Mouse (Mus musculus) frontal cortex, postnatal 36 days (tissue): ENCODE data around the gene Hacd4.
A peak's percentile ranks its signal among the peaks of the same experiment; 100 is the strongest.
"Not testable (repeated sequence)": the region's sequence is repeated elsewhere in the genome, so short reads cannot be mapped to it uniquely, and the experiment has no call there.

ENCODE experiments used
- DNase-seq, 2 experiments: peaks; one replicate each; pipeline ENCODE4 v3.0.0; 2022; ENCODE audit warnings: low spot score in 2 of 2

Gene Hacd4

DNA sequence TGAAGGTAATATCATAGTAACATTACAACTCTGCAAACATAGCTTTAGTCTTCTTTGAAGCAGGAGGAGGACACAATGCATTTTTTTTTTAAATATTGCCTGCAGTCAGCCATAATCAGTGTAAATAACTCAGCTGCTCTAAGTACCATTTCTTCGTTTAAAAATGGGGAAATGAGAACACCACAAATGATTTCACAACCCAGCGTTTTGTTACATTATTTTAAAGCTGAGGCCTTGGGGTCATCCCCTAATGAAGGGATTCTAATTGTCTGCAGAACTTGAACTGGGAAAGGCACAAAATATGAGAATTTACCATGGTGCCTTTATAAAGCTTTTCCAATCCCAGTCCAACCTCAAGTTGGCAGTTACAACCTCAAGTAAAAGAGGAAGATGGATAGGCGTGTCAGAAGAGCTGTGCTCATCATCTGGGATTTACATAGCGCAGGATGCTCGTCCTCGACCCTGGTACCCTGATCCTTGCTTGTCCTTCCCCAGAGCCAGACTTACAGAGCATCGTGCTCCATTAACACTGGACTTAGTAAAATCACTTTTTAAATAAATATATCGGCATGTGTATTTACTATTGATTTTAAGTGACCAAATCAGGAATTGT, 6.2 kb downstream of the Hacd4 start:
- no peak for DNase-seq

DNA sequence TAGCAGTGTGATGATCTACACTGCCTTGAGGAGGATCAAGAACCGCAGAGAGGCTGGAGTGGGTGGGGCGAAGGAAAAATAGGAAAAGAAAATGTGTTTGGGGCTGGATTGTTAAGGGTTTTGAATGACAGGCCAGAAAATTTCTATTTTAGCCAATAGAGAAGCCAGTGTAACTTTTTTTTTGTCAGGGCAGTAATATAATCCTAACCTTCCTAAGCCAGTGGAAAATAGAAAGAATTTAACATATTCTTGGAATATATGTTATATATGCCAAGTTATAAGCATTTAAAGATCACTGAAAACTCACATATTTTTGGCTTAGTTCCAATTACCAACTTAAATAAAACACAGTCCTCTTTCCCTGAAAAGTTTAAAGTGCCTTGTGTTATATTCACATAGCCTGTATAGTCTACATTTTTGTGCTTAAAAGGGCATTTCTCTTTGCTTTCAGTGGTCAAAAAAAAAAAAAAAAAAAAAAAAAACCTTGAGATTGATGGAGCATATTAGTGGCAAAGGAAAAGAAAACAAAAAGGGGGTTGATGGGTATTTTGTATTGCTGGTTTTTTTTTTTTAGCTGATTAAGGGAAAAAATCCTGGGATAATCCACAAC, 11.0 kb downstream of the Hacd4 start:
- DNase-seq, result no peak

DNA sequence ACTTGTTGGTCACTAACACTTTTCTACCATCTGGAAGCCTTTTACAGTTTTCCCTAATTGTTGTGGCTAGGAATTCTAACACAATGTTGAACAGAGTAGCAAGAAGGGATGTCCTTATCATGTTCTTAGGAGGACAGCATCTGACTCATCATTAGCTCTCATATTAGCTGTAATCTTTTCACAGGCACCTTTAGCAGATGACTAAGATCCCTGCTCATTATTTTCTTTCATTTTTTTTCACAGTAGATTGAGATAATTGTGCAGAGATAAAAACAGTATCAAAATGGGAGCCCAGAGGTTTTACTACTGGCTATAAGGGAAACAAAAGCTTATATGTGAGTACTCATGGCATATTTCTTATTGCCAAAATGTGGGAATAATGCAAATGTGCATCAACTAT, 14.2 kb downstream of the Hacd4 start:
- DNase-seq, result no peak

DNA sequence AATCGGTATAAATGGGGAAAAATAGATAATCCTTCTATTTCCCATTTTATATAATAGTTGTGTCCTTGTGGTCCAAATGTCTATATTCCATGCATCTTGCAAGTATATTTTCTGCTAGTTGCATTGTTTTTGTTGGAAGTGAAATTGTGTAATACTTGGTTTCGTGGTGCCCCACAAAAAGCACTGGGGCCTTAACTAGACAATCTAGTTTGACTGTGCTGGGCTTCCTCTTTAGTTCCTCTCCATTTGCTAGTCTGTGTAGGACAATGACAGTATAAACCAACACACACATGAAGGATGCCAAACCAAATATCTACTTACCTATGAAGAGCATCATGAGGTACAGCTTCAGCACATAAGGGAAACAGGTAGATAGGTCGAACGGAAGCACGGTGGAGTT, 19.4 kb downstream of the Hacd4 start:
- no peak for DNase-seq

DNA sequence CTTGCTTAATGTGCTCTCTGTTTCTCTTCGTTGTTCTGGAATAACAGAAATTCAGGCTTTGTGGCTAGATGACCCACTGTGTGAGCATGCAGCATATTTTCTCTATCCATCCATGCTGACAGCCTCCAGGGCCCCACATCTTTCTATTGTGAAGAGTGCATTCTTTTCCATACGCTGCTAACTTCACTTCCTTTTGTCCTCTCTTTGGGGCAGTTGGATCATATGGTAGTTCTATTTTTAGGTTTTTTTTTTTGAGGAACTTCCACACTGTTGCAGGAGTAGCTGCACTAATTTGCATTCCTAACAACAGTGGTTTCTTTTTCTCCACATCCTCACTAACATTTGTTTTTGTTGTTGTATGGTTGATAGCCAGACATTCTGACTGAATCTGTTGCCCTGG, 23.7 kb downstream of the Hacd4 start:
- no peak for DNase-seq

DNA sequence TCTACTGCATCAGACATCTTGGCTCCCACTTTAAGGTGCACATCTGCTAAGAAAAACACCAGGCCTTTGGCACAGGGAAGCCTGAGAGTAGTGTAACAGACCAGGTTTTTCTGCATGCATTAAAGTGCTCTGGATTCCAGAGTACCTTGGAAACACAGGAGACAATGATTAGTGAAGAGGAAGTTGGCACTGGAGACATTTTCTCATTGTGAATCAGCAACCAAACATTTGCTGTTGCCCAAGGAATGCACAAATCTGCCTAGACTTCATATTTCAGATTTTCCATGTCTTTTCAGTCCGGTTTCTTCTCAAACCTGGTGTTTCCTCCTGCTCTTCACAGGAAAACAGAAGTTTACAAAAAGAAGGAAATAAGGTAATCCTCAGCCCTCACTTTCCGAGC, 26.4 kb downstream of the Hacd4 start:
- no peak for DNase-seq

DNA sequence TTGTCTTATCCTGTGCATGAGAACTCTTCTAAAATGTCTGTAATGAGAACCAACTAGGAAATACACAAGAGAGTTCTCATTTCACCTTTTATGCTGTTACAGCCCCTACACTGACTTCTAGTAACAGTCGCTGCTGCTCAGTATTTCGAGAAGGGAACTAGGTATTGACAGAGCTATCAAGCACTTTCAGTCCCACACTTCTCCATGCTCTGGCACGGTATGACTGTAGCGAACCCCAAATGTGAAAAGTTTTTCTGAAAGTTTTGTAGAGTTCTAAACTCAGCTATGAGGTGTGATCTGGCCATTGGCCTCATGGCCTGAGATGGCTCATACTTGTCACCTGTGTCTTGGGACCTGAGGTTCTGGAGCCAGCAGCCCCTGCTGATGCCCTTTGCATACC, 29.4 kb downstream of the Hacd4 start:
- DNase-seq, result no peak

DNA sequence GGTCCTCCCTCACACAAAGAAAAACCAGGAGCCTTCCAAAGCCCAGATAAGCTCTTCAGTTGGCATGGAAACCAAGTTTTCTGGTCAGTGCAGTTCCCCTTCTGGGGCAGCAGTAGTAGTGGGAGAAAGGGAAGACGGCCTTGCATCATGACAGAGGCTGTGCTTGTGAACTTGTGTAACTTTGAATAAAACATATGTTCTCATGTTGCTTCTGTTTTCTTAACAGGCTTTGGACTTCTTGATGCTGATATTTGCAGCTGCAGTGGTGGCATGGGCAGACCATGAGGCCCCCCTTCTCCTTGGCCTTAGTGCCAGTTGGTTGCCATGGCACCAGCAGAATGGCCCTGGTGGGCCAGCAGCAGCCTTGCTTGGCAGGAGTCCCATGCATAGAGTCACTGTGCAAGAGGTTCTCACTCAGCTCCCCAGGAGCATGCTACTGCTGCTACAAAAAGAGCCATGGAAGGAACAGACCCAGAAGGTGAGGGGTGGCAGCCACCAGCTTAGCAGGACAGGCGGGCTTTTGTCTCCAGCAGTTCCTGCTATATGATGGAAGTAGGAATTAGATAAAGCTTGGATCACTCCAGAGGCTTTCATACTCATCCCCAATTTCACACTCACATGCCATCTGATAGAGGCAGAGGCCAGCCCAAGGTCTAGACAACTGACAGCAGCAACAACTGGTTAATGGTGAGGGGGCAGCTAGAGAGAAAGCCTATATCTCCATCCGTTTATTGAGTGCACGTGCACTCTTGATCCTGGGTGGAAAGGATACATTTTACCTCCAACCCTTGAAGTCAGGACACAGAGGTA, 31.6 kb downstream of the Hacd4 start:
- peak; percentile 19 to 29 for DNase-seq

DNA sequence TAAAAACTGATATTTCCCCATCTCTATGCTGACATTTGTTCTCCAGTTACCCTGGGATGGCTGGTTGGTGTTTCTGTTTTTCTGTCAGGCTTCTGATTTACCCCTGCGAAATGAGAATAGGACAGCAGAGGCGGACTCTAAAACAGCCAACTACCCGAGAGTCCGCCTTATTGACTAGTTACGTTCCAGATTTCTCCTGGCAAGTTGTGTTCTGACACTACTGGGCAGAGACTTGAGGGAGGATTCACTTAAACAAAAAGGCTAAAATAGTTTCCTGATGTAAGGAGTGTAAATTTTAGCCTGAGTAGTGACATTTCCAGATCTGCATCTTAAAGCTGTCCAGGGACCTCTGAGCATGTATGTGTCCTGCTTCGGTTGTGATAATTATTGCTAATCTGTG, 35.8 kb downstream of the Hacd4 start:
- peak in 1 of 2 experiments; percentile 9 for DNase-seq

DNA sequence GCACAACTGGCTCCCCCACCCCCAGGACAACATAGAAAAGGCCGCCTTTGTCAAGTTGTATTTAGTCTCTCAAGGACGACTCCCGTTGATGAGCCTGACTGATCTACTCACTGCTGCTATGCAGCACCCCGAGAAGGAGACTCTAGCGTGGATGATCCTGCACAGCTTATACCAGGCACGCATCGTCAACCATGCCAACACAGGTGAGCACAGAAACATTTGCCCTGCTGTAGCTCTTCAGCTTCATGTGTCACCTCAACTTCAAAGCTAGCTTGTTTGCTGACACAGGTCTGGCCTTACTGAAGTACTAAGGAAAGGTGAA, 37.8 kb downstream of the Hacd4 start:
- no peak for DNase-seq

DNA sequence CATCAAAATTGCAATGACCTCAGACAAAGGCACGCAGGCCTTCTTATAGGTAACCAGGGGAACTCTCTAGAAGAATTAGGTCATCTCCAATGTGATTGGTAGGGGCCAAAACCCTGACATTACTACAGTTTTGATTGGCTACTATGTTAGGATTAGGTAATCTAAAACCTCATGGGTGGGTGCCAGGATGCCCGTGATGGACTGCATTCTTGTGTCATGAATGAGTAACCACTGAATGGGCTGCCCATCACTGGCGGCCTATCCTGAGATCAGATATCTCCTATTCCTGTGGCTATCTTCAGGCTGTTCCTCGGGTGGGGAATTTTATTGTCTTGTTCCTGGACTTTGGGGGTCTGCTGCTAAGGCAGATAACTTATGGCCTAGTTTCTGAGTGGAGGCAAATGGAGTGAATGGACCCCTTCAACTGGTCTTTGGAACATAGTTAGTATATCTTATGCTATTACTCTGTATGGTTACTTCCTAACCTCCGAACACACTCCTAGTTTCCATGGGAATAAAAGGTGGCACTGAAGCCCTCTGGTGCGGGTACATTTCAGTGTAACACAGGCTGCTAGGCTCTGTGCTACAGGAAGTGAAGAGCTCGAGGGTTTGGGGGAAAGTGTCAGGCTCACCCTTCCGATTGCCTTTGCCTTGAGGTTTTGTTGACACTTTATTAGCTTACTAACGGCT, 38.3 kb downstream of the Hacd4 start:
- DNase-seq, result no peak

DNA sequence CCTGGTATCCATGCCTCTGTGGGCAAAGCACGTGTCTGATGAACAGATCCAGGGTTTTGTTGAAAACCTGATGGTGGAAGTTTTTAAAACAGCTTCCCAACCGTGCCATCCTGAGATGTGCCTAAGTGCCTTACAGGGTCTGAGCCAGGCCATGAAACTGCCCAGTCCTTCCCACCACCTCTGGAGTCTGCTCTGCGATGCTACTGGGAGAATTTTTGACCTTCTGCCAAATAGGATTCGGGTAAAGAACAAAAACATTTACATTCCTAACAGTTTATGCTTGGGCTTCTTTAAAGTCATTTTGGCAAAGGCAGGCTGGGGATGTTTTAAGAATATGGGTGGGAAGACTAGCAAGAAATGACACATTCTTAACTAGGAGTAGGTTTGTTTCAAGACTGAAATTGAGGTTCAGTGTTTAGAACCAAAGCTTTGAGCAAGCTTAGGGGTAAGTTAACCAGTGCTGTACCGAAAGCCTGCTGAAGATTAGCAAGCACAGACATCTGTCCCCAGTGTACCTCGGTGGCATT, 41.7 kb downstream of the Hacd4 start:
- DNase-seq, result peak in 1 of 2 experiments; percentile 17

DNA sequence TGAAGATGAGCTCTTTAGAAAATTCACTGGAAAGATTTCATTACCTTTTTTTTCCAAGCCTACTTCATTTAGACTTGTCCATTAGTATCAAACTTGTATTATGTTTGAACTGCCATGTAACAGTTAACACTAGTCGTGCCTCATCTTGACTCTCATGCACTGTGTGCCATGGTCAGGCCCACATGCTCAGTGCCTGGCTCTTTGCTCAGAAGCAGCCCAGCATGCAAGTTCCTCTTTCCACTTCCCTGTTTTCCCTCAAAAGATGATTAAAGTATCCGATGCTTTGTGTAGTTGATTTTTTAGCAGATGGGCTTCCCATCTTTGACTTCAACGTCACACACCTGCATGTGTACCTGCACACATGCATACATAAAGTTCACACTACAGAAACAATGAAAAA, 43.0 kb downstream of the Hacd4 start:
- no peak for DNase-seq

DNA sequence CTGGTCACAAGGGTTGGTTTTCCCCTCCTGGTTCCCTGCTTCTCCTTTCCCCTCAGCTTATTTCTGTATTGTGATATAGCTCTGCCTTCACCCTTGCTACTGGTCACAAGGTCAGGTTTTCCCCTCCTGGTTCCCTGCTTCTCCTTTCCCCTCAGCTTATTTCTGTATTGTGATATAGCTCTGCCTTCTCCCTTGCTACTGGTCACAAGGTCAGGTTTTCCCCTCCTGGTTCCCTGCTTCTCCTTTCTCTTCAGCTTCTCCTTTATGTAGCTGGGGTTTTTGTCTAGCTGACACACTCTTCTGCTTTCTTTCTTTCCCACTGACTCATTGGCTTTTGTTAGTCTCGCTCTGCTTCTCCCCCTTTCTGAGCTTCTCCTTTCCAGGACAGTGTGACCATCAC, 48.1 kb downstream of the Hacd4 start:
- not testable (repeated sequence) for DNase-seq

DNA sequence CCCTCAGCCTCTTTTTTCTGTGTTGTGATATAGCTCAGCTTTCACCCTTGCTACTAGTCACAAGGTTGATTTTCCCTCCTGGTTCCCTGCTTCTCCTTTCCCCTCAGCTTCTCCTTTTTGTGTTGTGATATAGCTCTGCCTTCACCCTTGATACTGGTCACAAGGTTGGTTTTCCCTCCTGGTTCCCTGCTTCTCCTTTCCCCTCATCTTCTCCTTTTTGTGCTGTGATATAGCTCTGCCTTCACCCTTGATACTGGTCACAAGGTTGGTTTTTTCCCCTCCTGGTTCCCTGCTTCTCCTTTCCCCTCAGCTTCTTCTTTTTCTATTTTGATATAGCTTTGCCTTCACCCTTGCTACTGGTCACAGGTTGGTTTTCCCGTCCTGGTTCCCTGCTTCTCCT, 48.7 kb downstream of the Hacd4 start:
- DNase-seq, result no peak

DNA sequence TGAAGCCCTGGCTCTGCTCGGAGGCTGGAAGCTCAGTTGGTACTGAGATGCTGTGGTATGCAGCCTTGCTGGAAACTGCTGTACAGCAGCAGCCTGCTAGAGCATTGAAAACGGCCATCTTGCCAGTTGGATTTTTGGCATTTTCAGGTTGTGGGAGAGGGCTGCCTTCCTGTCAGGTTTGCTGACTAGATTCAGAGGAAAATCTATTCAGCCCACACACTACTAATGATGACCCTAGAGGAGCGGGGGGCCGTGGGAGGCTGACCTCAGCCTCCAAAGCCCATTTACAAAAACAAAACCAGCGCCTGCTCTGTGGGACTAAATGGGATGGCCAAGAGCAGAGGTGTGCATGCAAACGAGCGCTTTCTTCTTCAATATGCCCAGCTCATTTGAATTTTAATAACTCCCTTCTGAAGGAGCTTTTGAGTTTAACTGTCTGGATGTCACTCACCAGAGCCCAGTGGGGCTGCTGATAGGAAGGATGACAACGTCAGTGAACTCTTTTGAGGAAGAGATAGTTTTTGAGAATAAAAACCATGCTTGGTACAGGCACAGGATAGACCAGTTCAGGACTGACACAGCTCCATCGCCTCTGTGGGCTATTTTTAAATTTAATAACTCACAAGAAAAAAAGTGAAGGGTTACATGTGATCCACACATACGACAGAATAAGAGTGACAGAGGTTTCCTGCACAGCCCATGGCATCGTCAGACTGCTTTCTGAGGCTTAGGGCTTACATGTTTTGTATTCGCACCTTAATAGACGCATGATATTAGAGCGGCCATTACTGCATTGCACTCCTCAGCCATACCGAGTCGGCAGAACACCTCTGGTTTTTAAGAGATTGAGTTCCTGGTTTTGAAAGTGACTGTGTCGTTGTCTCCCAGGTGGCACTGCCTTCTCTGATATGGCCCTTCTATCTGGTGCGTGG, 66.2 kb downstream of the Hacd4 start:
- DNase-seq, result no peak

DNA sequence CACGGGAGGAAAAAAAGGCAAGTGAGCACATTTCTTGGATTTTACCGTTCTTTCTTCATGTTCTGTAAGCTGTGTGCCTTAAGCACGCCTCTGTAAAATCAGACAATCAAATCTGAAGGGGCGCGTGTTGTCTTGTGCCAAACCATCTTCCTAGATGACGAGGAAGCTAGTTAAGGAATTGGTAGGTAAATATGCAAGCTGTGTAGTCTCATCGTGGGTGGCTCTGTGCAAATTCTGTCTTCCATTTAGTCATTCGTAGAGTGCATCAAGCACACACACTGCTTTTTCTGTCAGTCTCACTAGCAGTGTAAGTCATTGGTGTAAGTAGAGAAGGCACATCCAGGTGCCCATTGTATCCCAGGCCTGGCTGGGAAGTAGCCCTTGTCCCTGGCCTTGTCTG, 67.9 kb downstream of the Hacd4 start:
- DNase-seq, result no peak

DNA sequence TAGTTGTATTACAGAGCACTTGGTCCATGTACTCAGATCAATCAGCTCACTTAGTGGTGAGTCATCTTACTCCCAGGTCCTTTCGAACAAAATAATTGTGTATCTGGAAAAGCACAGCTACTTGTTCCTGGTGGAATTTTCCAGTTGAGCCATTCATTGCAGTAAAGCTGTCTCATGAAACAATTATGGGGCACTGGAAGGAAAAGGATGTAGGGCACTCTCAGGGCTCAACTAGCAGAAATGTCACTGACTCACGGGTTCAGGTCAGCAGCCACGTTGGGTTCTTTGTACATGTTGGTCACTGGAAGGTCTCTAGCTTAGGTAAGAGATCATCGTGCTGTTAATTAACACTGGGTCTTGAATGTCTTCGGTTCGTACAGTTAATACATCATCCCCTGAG, 68.8 kb downstream of the Hacd4 start:
- no peak for DNase-seq

DNA sequence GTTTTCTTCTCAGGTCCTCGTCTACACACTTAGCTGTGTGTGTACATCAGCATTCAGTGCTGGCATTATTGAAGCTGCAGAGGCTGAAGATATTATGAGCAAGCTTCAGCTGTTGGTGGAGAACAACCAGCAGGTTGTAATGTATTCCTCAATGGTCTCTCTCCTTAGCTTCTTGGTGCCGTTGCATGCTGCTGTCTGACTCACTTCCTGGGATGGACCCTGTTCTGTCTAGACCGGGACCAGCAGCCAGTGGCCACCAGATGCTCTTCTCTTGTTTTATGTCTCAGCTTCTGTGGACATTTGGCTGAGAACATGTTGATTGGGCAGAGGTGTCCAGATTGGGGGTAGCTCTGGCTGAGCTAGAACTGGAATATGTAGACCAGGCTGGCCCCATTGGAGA, 81.3 kb downstream of the Hacd4 start:
- DNase-seq, result no peak

DNA sequence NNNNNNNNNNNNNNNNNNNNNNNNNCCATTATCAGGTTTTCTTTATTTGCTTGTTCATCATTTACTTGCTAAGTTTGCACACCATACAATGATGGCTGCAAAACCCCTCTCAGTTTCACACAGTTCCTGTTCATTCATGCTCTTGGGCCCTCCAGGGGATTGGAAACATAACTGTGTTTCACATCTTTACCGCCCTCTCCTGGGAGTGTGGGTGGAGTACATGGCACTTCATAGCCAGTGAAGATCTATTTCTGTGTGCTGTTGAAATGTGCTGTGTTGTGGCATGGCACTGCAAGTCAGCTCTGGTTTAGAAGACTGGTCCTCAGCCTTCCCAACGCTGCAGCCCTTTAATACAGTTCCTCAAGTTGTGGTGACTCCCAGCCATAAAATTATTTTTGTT, 82.1 kb downstream of the Hacd4 start:
- DNase-seq, result peak in 1 of 2 experiments; percentile 48

DNA sequence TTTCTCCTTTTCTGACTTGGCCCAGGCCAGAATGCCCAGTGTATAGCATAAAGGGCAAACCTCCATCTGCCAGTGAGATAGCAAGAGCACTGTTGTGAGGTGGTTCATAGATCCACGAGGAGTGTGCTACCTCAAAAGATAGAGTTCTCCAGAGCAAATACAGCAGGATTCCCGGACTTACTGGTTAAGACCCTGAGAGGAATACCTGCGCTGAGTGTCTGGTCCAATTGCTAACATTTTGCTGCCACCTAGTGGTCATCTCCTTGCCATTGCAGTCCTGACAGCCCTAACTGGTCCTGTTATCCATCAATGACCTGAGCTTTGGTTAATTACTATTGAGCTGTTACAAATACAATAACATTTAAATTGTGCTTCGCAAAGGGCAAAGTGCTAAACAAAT, 87.8 kb downstream of the Hacd4 start:
- peak; percentile 54 to 81 for DNase-seq
